Mouse (Mus musculus): ENCODE data around the gene Zbtb44. TPM values are rescaled to one million over a fixed set of nuclear protein-coding genes. Genes with fewer than 3 reads are reported as not detected.
"Not testable (repeated sequence)": the region's sequence is repeated elsewhere in the genome, so short reads cannot be mapped to it uniquely, and the experiment has no call there.

Gene Zbtb44
- polyA plus RNA-seq, 1 experiment = 4.0 TPM

DNA sequence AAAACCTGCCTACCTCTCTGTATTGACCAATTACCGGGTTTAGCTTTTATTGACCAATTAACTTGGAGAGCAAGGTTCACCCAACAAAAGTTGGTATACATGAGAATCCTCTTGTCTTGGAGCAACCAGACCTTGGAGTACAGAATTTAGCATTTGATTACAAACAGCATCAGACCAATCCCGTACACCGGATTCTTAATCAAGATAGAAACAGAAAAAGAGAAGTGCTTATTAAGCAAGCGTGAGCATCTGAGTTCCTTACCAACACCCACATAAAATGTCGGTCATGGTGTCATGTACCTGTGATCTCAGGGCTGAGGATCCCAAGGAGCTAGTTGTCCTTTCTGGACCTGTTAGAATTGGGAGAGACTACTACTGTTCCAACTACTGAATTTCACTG, 19.8 kb downstream of the Zbtb44 start:
- H3K27me3 ChIP-seq (ENCODE audit: control insufficient read depth, insufficient read depth, insufficient read length) = no peaks in the 10 kb centered on the region
- no peak overlapping the region for H3K4me2 ChIP-seq (ENCODE audit: low read depth)
- no peak overlapping the region for H3ac ChIP-seq (ENCODE audit: control insufficient read depth, insufficient read length)
- TF ChIP-seq TCF3 (IDR thresholded peaks at IDR 0.05; ENCODE audit: insufficient read length, low read depth) = no peak
- no peak for TF ChIP-seq POLR2AphosphoS2 (IDR thresholded peaks at IDR 0.05; ENCODE audit: insufficient read length, low read depth)
- TF ChIP-seq CEBPB (IDR thresholded peaks at IDR 0.05; ENCODE audit: insufficient read depth, poor library complexity, severe bottlenecking) = no peak
- no peak for TF ChIP-seq MAX (IDR thresholded peaks at IDR 0.05; ENCODE audit: low read depth)
- no peak for TF ChIP-seq MYOG (IDR thresholded peaks at IDR 0.05; ENCODE audit: control insufficient read depth in 1 of 3, insufficient read depth in 1 of 3, insufficient read length in 2 of 3, low read depth in 2 of 3)
- no peak for TF ChIP-seq POLR2A (IDR thresholded peaks at IDR 0.05; ENCODE audit: insufficient read length, low read depth)
- no peak for TF ChIP-seq REST (IDR thresholded peaks at IDR 0.05; ENCODE audit: insufficient read depth, insufficient read length)
- no peak for TF ChIP-seq USF1 (IDR thresholded peaks at IDR 0.05; ENCODE audit: low read depth)
- no peak for TF ChIP-seq E2F4 (IDR thresholded peaks at IDR 0.05; ENCODE audit: insufficient read depth)
- no peak for TF ChIP-seq SRF (IDR thresholded peaks at IDR 0.05; ENCODE audit: control insufficient read depth, insufficient read length, low read depth)
- no peak for TF ChIP-seq TCF12 (IDR thresholded peaks at IDR 0.05; ENCODE audit: insufficient read depth, poor library complexity, severe bottlenecking)
- H3K4me3 ChIP-seq = no peak overlapping the region
- no peaks in the 10 kb centered on the region for H3K79me2 ChIP-seq (ENCODE audit: control insufficient read depth, insufficient read depth)
- no peaks in the 10 kb centered on the region for H3K36me3 ChIP-seq (ENCODE audit: control insufficient read depth, insufficient read depth)

DNA sequence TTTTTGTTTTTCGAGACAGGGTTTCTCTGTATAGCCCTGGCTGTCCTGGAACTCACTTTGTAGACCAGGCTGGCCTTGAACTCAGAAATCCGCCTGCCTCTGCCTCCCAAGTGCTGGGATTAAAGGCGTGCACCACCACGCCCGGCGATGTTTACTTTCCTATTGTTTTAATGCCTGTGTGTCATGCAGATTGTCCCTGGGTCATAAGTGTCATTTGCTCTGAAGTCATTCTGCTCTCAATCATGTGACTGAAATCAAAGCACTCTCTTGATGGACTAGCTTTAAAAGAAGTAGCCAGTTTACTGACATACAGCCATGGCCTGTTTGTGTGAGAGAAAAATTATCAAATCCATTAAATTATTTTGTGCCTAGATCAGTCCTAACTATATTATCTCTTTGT, 21.1 kb downstream of the Zbtb44 start:
- not testable (repeated sequence) for H3ac ChIP-seq (ENCODE audit: control insufficient read depth, insufficient read length); H3K79me2 ChIP-seq (ENCODE audit: control insufficient read depth, insufficient read depth); H3K4me3 ChIP-seq; H3K27me3 ChIP-seq (ENCODE audit: control insufficient read depth, insufficient read depth, insufficient read length); H3K36me3 ChIP-seq (ENCODE audit: control insufficient read depth, insufficient read depth); H3K4me2 ChIP-seq (ENCODE audit: low read depth)

DNA sequence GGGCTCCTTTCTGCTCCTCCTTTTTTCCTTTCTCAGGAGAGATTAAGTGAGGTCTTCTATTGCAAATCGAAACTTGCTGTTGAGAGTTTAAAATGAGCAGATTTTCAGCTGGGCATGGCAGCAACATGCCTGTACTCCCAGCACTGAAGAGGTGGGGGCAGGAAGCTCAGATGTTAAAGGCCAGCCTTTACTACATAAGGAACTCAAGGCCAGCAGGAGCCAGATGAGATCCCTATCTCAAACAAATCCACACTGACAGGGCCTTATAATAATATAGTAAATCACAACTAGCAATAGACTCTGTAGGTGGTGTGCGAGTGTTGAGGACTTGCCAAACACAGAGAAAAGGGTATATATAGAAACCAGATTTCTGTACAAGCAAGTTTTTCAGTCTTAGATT, 28.3 kb downstream of the Zbtb44 start:
- no peak for TF ChIP-seq E2F4 (IDR thresholded peaks at IDR 0.05; ENCODE audit: insufficient read depth)
- no peak for TF ChIP-seq USF1 (IDR thresholded peaks at IDR 0.05; ENCODE audit: low read depth)
- TF ChIP-seq TCF12 (IDR thresholded peaks at IDR 0.05; ENCODE audit: insufficient read depth, poor library complexity, severe bottlenecking) = no peak
- TF ChIP-seq MYOD1 (IDR thresholded peaks at IDR 0.05; ENCODE audit: control insufficient read depth in 1 of 3, insufficient read length in 2 of 3, low read depth in 2 of 3) = no peak
- no peak for TF ChIP-seq MAX (IDR thresholded peaks at IDR 0.05; ENCODE audit: low read depth)
- TF ChIP-seq POLR2AphosphoS2 (IDR thresholded peaks at IDR 0.05; ENCODE audit: insufficient read length, low read depth) = no peak
- TF ChIP-seq POLR2A (IDR thresholded peaks at IDR 0.05; ENCODE audit: insufficient read length, low read depth) = no peak
- TF ChIP-seq MYOG (IDR thresholded peaks at IDR 0.05; ENCODE audit: control insufficient read depth in 1 of 3, insufficient read depth in 1 of 3, insufficient read length in 2 of 3, low read depth in 2 of 3) = no peak
- no peak for TF ChIP-seq CEBPB (IDR thresholded peaks at IDR 0.05; ENCODE audit: insufficient read depth, poor library complexity, severe bottlenecking)
- no peak for TF ChIP-seq REST (IDR thresholded peaks at IDR 0.05; ENCODE audit: insufficient read depth, insufficient read length)
- no peak for TF ChIP-seq SRF (IDR thresholded peaks at IDR 0.05; ENCODE audit: control insufficient read depth, insufficient read length, low read depth)
- TF ChIP-seq TCF3 (IDR thresholded peaks at IDR 0.05; ENCODE audit: insufficient read length, low read depth) = no peak
- Histone ChIP-seq H3K36me3 (ENCODE audit: control insufficient read depth, insufficient read depth) (peaks cover 7% of the 10 kb centered on the region), H3K4me2 (ENCODE audit: low read depth) (no peak overlapping the region), H3K79me2 (ENCODE audit: control insufficient read depth, insufficient read depth) (no peaks in the 10 kb centered on the region), H3ac (ENCODE audit: control insufficient read depth, insufficient read length) (no peak overlapping the region), H3K27me3 (ENCODE audit: control insufficient read depth, insufficient read depth, insufficient read length) (no peaks in the 10 kb centered on the region), H3K4me3 (no peak overlapping the region)

DNA sequence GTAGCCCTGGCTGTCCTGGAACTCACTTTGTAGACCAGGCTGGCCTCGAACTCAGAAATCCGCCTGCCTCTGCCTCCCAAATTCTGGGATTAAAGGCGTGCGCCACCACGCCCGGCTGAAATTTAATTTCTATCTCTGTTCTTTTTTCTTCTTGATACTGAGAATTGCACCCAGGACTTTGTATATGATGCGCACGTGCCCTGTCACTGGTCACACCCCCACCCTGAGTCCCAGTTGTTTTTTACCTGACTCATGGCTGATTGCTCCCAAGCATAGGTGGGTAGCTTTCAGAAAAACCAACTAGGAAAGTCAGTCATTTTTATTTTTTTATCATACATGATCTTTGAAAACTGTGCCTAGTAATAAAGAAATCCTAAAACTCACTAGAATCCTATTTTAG, 40.3 kb downstream of the Zbtb44 start:
- peaks cover 11% of the 10 kb centered on the region for H3K36me3 ChIP-seq (ENCODE audit: control insufficient read depth, insufficient read depth)
- H3K27me3 ChIP-seq (ENCODE audit: control insufficient read depth, insufficient read depth, insufficient read length) = no peaks in the 10 kb centered on the region
- H3K4me2 ChIP-seq (ENCODE audit: low read depth) = no peak overlapping the region
- no peaks in the 10 kb centered on the region for H3K79me2 ChIP-seq (ENCODE audit: control insufficient read depth, insufficient read depth)
- TF ChIP-seq CEBPB (IDR thresholded peaks at IDR 0.05; ENCODE audit: insufficient read depth, poor library complexity, severe bottlenecking) (no peak), MYOD1 (IDR thresholded peaks at IDR 0.05; ENCODE audit: control insufficient read depth in 1 of 3, insufficient read length in 2 of 3, low read depth in 2 of 3) (no peak), TCF12 (IDR thresholded peaks at IDR 0.05; ENCODE audit: insufficient read depth, poor library complexity, severe bottlenecking) (no peak), POLR2A (IDR thresholded peaks at IDR 0.05; ENCODE audit: insufficient read length, low read depth) (no peak), MAX (IDR thresholded peaks at IDR 0.05; ENCODE audit: low read depth) (no peak), USF1 (IDR thresholded peaks at IDR 0.05; ENCODE audit: low read depth) (no peak), TCF3 (IDR thresholded peaks at IDR 0.05; ENCODE audit: insufficient read length, low read depth) (no peak), MYOG (IDR thresholded peaks at IDR 0.05; ENCODE audit: control insufficient read depth in 1 of 3, insufficient read depth in 1 of 3, insufficient read length in 2 of 3, low read depth in 2 of 3) (no peak), SRF (IDR thresholded peaks at IDR 0.05; ENCODE audit: control insufficient read depth, insufficient read length, low read depth) (no peak), POLR2AphosphoS2 (IDR thresholded peaks at IDR 0.05; ENCODE audit: insufficient read length, low read depth) (no peak), E2F4 (IDR thresholded peaks at IDR 0.05; ENCODE audit: insufficient read depth) (no peak)
- H3K4me3 ChIP-seq = no peak overlapping the region
- H3ac ChIP-seq (ENCODE audit: control insufficient read depth, insufficient read length) = no peak overlapping the region

DNA sequence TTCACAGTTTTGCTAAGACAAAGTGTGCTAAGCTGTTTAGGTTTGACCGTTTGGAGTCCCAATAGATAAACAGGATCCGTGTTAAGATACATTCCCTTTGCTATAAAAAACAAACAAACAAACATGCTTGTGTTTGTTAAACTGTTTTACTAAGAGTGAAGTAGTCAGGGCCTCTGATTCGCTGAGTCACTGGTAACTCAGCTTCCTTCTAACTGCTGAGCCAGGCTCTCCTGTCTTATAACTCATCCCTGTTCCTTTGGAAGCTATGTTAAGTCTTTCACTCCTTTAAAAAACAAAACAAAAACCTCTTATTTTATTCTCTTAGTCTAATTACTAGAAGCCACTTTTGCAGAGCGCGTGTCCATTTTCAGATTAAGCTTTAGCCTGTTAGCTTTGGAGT, 41.8 kb downstream of the Zbtb44 start:
- H3K27me3 ChIP-seq (ENCODE audit: control insufficient read depth, insufficient read depth, insufficient read length) = no peaks in the 10 kb centered on the region
- no peak for TF ChIP-seq POLR2A (IDR thresholded peaks at IDR 0.05; ENCODE audit: insufficient read length, low read depth)
- TF ChIP-seq MYOD1 (IDR thresholded peaks at IDR 0.05; ENCODE audit: control insufficient read depth in 1 of 3, insufficient read length in 2 of 3, low read depth in 2 of 3) = no peak
- TF ChIP-seq USF1 (IDR thresholded peaks at IDR 0.05; ENCODE audit: low read depth) = no peak
- TF ChIP-seq TCF12 (IDR thresholded peaks at IDR 0.05; ENCODE audit: insufficient read depth, poor library complexity, severe bottlenecking) = no peak
- TF ChIP-seq TCF3 (IDR thresholded peaks at IDR 0.05; ENCODE audit: insufficient read length, low read depth) = no peak
- TF ChIP-seq POLR2AphosphoS2 (IDR thresholded peaks at IDR 0.05; ENCODE audit: insufficient read length, low read depth) = no peak
- TF ChIP-seq E2F4 (IDR thresholded peaks at IDR 0.05; ENCODE audit: insufficient read depth) = no peak
- TF ChIP-seq MAX (IDR thresholded peaks at IDR 0.05; ENCODE audit: low read depth) = no peak
- TF ChIP-seq SRF (IDR thresholded peaks at IDR 0.05; ENCODE audit: control insufficient read depth, insufficient read length, low read depth) = no peak
- TF ChIP-seq REST (IDR thresholded peaks at IDR 0.05; ENCODE audit: insufficient read depth, insufficient read length) = no peak
- no peak for TF ChIP-seq CEBPB (IDR thresholded peaks at IDR 0.05; ENCODE audit: insufficient read depth, poor library complexity, severe bottlenecking)
- no peak for TF ChIP-seq MYOG (IDR thresholded peaks at IDR 0.05; ENCODE audit: control insufficient read depth in 1 of 3, insufficient read depth in 1 of 3, insufficient read length in 2 of 3, low read depth in 2 of 3)
- H3ac ChIP-seq (ENCODE audit: control insufficient read depth, insufficient read length) = no peak overlapping the region
- H3K4me3 ChIP-seq = no peak overlapping the region
- H3K36me3 ChIP-seq (ENCODE audit: control insufficient read depth, insufficient read depth) = peaks cover 11% of the 10 kb centered on the region
- H3K4me2 ChIP-seq (ENCODE audit: low read depth) = no peak overlapping the region
- no peaks in the 10 kb centered on the region for H3K79me2 ChIP-seq (ENCODE audit: control insufficient read depth, insufficient read depth)
